Mouse (Mus musculus) embryo, embryonic 11 days (tissue): ENCODE measurements around the gene Ell.
A peak's percentile ranks its signal among the peaks of the same experiment; 100 is the strongest.

Experiments used
- DNase-seq: peaks from one replicate; pipeline ENCODE4 v3.0.0-alpha.2; 2015

Ell gene

DNA sequence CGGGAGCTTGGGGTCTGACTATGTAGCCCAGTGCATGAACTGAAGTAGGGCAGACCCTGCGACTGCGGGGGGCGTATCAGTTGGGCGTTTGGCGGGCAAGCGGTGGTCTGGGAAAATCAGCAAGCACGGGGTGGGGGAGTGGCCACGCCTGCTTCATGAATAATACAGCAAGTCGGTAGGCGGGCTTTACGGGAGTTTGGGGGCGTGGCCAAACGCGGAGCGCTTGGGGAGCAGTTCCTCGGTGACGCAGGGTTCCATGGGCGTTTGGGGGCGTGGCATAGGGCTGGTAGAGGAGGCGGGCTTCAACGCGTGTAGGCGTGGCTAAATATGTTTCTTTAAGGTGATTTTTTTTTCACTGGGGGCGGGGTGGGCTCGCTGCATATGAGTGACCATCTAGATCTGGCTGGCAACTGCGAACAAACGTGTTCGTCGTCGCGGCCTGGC is 602 bp upstream of the Ell start:
- peak; percentile 100 for DNase-seq

DNA sequence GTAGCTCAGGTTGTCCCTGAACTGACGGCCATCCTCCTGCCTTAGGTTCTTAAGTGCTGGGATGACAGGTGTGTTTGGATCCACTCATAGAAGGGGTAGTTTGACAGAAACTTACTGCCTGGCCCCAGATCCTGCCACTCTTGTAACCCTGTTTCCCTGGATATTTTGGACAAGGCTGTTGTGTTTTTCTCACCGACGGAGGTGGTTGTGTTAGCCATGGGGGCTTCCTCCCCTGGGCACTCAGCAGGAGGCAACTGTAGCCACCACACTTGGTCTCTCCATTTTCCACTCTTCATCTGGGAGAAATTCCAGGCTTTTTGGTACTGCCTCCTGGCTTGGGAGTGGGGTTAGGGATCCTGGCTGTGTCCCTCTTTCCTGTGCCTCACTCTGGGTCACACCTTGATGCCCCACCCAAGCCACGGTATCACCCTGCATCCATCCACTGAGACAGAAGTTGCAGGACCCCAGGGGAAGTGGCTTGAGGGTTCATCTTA is 803 bp downstream of the Ell start:
- DNase-seq: no peak

DNA sequence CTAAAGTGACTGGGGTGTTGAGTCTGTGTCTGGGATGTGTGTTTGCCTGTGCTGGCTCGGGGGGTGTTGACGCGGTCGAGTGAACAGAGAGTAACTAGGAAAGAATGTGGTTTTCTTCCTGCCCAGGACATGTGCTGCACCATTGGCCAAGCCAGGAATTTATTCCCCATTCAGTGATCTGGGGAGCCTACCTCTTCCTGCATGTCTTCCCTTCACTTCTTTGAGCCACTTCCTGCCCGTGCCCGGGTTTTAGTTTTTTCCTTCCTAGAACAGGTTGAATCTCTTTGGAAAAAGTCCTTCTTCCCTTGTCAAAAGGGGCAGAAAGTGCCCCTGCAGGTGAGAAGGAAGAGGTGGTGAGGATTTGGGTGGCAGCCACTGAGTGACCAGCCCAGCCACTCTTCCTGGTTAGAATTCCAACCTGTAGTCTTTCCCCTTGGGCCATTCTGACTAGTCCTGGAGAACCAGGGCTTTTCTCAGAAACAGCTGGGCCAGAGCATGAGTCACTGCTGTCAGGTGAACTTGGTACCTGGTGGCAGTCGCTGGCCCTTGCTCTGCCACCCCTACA is 1.3 kb downstream of the Ell start:
- no peak for DNase-seq

DNA sequence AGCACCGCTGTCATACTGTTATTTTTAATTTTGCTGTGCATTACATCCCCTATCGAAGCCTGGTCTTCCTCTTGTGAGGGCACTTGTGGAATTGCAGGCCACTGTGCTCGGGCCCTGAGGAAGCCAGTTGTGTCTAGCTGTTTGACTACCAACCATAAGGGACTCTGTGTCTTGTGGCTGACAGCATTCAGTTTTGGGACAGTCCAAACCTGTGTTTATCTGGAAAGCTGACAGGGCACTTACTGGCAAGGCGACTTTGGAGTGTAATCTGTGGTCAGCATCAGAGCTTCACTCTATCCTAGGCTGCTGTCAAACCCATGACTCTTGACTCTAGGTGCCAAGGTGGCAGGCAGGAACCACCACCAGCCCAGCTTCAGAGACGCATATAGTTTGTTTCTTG is 1.8 kb downstream of the Ell start:
- no peak for DNase-seq

DNA sequence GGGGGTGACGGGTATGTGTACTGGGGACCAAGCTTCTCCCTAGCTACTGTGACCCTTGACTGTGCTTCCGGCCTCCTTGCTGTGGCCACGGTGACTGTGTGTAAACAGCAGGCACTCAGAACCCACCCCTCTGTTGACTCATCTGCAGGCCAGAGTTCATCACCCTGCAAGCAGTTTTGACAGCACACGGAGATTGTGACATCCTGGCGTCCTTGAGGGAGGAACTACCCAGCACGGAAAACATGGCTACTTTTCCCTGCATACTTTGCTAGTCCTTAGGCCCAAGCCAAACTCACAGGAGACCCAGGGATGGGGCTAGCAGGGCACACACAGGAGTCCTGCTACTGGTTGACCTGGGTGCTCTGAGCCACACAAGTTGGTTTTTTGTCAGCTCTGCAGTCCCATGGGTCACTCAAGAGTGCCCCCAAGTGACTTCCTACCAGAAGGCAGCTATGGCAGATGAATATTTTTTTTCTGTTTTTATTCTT is 5.0 kb downstream of the Ell start:
- DNase-seq: peak; percentile 39

DNA sequence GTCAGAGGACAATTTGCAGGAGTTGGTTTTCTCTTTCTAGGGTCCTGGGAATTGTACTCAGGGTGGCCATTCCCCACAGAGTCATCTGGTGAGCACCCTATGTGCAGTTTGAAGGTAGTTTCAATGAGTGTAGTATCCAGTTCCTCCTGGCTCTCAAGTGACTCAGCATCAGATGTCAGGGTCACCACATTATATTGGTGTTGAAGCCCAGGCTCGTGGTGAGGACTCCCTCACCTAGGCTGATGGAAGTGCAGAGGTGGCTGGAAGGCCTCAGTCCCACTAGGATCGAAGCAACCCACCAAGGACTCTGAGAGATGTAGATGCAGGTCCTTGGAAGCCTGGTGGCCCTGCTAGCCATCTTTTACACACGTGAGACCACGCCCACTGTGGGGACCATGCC is 7.2 kb downstream of the Ell start:
- DNase-seq: no peak

DNA sequence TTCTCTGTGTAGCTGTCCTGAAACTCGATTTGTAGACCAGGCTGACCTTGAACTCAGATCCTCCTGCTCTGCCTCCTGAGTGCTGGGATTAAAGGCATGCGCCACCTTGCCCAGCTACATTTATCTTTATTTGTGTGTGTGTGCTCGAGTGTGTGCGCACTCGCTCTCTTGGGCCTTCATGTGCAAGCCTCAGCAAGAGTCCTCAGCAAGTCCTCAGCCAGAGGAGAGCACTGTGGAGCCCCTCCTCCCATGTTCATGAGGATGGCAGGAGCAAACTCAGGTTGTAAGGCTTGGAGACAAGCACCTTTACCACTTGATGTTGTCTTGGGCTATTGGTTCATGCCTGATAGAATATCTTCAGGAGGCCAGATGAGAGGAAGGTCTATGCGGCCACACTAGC is 8.5 kb downstream of the Ell start:
- no peak for DNase-seq

DNA sequence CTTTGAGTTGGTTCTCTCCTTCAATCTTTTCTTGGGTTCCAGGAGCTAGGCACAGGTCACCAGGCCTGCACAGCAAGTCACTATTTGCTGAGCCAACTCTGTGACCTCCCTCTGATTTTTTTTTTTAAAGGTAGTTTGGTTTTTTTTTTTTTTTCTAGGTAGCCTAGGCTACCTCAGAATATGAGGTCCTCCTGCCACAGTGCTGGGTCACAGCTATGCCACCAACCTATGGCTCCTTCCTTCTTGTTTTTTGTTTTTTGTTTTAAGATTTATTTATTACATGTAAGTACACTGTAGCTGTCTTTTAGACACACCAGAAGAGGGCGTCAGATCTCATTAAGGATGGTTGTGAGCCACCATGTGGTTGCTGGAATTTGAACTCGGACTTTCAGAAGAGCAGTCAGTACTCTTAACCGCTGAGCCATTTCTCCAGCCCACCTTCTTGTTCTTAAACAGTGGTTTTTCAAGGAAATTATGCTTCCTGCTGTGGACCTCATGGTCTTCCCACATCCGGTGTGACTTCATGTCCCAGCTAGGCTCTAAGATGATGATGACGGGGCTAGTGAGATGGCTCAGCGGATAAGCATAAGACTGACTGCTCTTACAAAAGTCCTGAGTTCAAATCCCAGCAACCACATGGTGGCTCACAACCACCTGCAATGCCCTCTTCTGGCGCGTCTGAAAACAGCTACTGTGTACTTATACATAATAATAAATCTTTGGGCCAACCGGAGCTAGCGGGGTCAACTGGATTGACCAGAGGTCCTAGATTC is 10.3 kb downstream of the Ell start:
- no peak for DNase-seq

DNA sequence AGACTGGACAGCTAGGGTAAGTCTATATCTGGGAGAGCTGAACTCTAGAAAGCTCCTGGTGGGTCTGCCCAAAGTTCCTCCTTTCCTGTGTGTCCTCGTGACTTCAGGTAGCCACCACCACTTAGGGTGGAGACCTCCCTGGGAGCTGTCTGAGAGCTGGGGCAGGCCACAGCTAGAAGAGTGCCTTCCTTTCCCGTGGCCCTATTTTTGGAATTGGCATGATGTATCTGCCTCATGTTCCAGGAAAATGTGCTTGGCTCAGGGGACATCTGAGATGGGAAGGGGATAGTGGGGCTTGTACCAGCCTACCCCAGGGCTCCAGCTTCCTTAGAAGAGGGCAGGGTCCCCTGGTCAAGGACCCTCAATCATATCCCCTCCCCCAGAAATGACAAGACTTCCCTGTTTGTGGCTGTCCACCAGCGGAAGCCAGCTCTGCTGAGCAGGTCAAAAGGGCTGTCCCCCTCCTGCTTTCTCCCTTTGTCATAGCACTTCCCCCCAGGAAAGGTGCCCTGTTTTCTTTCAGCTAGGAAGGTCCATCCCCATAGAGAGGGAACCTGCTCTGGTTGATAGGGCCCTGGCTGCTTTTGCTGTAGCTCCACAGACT is 12.4 kb downstream of the Ell start:
- DNase-seq: no peak

DNA sequence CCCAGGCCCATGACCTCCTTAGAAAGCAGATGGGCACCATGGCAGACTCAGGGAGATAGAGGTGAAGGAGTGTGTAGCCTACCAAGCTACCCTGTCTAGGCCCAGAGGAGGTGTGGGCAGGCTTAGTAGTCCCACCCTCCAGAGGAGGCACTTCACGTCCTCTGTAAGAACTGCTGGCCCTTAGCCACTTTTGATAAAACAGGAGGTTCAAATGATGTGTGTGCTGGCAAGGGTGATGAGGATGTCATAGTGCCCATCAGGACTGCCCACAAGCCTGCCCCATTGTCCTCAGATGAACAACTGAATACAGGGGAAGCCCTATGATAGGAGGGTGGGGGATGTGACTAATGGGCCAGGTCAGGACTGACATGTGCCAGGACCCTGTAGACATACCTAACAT is 13.6 kb downstream of the Ell start:
- DNase-seq: no peak

DNA sequence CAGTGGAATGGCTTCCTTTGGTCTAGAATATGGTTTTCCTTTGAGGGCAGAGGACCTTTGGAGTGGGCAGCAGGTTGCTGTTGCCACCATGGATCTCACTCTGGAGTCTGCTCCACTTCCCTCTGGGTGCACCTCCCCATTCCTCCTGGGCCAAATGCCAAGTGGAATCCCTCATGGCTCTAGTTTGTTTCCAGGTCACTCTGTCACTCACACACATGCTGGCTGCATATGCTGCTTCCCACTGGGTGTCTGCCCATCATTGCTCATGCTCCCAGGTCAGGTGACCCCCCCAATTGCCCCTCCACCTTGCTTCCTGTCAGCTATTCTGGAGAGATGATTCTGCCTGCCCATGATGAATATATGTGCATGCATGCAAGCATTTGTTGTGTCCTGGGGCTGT is 14.5 kb downstream of the Ell start:
- DNase-seq: no peak

DNA sequence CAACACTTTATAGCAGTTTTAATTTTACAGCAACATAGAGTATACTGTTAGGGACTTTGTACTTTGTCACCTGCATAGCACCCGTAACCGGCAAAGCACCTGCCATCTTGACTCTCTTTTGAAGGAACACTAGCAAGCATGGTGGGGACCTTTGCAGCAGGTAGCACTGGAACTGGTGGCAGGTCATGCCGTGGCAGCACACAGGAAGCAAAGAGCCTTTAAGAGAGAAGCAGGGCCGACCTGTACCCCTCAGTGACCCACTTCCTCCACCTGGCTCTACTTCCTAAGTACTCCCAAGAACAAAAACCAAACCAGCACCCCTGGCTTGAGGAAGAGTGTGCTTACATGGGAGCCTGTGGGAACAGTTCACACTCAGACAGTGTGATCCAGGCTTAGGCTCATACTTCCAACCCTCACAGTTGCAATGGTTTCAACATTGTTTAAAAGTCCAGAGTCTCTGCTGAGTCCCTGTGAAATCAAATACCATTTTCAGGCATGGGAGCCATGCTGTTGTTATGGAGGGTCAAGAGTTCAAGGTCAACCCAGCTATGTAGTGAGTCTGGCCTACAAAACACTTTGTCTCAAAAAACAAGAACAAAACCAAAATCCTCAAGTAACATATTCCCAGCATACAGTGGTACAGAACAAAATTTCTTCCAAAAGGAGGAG is 16.0 kb downstream of the Ell start:
- no peak for DNase-seq

DNA sequence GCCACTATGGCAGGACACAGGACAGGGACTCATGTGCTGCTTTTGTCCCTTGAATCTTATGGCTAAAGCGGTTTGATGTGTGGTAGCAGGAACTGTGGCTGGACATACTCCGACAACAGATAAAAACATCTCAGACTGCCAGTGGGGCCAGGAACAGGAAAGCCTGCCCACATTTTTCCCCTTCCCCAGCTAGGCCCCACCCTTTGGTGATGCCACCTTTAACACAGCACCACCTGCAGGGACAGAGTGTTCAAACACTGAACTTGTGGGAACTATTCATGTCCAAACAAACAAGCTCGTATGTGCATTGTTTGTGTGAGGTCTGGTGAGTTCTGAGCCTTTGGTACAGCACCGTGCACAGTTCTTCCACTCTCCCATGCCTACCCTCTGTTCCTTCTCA is 19.1 kb downstream of the Ell start:
- DNase-seq: no peak

DNA sequence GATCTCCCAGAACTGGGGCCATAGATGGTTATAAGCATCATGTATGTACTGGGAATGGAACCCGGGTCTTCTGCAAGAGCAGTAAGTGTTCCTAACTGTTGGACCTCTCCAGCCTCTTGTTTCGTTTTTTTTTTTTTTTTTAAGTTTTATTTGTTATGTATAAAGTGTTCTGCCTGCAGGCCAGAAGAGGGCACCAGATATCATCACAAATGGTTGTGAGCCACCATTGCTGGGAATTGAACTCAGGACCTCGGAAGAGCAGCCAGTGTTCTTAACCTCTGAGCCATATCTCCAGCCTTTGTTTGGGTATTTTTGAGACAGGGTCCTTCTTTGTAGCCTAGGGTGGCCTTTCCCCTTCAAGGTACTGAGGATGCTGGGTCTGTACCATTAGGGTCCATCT is 19.7 kb downstream of the Ell start:
- DNase-seq: no peak

DNA sequence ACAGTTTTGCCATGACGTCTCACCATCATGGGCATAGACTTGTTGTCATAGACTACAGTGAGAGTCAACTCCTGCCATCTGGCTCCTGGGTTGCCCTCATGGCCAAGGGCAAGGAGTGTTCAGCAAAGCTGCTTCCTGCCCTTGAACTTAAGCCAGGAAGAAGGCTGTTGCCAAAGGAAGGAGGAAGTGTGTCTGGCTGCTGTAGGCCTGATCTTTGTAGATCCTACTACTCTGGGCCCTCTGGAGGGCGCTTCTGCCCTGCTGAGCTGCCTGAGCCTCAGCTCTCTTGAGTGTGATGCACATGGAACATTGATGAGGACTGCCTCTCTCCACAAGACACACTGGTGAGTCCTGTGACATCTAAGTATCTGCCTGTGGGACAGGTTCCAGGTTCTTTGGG is 20.8 kb downstream of the Ell start:
- DNase-seq: no peak

DNA sequence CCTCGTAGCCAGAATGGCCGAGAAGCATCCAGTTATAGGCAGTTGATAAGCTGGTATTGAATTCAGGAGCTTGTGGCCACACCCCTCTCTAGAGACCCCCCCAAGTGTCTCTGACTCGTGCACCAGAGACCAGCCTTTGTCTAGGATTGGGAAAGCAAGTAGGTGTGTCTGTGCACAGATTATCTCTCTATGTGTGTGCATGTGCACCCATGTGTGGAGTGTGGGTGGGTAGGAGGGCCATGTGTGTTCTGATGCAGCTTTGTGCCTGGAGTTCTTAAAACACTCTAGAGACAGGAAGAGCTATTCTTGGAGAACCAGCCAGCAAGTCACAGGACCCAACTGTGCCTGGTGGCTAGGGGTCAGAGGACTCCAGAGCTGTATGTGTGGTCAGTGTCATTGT is 21.3 kb downstream of the Ell start:
- no peak for DNase-seq

DNA sequence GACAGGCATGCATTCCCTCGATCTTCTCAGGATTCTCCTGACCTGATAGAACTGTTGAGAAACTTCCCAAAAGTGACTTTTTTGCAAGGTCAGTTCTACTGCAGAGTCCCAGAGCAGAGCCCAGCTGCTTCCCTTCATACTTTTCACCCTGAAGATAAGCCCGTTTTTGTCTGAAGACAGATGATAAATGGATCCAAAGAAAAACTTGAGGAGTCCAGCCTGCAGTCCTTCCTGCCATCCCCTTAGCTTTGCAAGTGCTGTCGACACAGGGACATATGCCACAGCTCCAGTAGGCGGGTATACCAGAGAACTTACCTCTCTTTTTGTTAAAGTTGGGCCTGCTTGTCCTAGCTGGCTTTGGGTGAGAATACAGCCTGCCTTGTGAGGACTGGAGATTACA is 22.1 kb downstream of the Ell start:
- no peak for DNase-seq

DNA sequence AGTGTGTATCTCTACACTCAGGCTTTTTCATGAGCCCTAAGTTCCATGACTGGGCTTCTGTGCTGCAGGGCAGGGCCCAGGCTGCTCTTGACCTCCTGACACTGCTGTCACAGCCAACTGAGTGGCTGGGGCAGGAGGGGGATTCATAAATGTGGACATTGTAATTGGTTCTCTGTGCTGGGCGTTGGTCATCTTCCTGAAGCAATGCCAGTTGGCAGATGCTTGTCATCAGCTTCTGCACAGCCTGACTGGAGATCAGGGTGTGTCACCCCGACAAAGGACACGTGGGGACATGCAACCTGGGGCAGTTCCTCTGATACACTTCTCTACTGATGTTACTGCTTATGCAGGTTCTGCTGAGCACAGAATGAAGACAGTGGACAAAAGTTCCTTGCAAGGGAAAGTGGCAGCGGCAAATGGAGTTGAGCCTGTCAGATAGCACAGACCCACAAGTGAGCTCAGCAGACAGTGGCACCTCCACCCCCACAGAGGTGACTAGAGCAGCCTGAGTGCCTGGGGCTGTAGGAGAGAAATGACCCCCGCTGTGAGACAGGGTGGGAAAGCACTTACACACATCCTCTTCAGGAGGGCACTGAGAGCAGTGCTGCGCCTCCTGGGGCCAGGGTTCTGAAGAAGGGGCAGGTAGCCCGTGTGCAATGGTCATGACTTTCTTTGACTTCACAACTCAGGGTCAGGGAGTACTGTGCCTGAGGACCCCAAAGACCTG is 22.7 kb downstream of the Ell start:
- DNase-seq: no peak

DNA sequence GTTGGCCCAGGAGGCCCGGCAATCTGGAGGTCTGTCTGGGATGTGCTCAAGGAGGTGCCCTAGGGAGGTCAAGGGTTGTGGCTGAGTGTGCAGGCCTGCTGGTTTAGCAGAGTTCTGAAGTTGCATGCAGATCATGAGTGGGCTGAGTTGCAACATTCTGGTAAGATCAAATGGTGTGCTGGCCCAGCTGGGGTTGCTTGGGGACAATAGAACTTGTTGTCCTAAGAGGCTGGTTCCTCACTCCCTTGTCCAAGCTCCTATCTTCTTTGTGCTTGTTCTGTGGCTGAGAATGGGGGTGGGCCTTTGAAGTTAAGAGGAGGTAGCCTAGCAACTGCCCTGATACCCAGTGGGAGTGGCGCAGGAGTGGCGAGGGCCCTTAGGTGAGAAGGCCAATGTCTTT is 23.5 kb downstream of the Ell start:
- no peak for DNase-seq

DNA sequence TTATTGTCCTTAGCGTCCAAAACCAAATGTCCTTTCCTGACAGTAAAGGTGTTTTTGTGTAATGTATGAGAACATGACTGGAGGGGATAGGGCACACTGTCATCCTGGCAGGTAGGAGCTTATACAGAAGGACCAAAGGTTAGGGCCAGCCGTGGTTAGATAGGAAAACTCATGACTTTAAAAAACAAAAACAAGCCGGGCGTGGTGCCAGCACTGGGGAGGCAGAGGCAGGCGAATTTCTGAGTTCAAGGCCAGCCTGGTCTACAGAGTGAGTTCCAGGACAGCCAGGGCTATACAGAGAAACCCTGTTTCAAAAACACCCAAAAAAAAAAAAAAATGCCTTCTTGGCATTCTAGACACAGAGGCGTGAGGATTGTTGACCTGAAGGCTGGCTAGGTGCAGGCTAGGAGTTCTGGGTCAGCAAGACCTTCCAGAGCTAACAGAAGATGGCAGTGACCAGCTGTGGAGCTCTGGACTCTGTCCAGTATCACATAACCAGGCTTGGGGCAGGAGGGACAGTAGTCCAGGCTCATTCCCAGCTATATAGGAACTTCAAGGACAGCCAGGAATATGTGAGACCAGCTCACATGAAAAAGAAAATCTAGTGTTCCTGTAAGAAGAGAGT is 24.6 kb downstream of the Ell start:
- DNase-seq: no peak

DNA sequence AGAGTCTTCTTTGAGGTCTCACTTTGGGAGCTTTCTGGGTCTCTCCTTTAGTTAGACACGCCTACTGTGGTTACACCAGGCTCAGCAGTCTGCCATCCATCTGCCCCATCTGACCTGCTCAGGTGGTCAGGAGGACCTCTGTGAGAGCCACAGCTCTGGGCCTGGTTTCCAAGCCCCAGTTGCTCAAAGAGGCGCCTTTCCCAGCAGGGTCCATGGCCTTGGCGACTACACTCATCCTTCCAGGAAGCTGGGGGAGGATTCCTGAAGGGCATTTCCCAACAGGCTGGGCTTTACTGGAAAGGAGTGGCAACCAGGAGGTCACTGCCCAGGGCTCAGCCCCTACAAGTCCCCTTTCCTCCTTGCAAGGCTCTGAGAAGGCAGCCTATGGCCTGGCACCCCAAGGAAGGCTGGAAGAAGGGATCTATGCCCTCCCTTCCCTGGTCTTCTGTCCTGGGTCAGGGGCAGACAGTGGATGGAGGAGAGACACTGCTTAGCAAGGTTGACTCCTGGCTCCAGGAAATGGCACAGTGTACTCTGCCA is 25.5 kb downstream of the Ell start:
- no peak for DNase-seq

DNA sequence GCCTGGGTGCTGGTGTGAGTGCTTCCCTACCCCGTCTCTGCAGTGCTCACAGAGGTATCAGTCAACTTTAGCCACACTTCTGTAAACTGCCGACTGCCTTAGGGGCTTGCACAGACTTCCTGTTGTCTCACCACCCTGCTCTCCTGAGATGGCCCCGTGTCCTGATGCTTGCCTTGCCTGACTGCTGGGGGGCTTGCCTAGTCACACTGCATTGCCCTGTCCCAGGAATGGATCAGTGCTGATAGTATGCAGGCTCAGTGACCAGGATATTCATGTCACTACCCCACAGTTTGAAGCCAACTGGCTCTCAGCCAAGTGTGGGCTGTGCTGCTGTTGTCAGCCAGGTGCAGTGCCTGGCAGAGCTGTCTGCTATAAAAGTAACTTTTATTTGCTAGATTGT is 26.3 kb downstream of the Ell start:
- no peak for DNase-seq
